Mouse (Mus musculus) MEL (cell line): Measurements from ENCODE around the gene Kptn.

Experiments
- BHLHE40 ChIP-seq: IDR thresholded peaks from 2 replicates; pipeline ENCODE4 v1.6.1; 2012; ENCODE audit warnings: low read depth, mild to moderate bottlenecking, inconsistent platforms, low read length, improper control_type of control experiment, borderline replicate concordance
- CTCF ChIP-seq, 3 experiments: IDR thresholded peaks in 2 of 3; conservative IDR thresholded peaks in 1 of 3; 2 replicates each; pipeline ENCODE4 v1.5.1; 2011 to 2012; ENCODE audit warnings: low read length in 3 of 3, low read depth in 2 of 3, mild to moderate bottlenecking in 2 of 3, improper control_type of control experiment in 1 of 3, inconsistent platforms in 1 of 3, mixed read lengths in 1 of 3, moderate library complexity in 1 of 3; ENCODE audit not compliant: control insufficient read depth in 1 of 3, insufficient read depth in 1 of 3, poor library complexity in 1 of 3, severe bottlenecking in 1 of 3
- E2F4 ChIP-seq: IDR thresholded peaks from 2 replicates; pipeline ENCODE4 v1.6.1; 2011; ENCODE audit warnings: low read depth, low read length, improper control_type of control experiment, borderline replicate concordance
- HCFC1 ChIP-seq: IDR thresholded peaks from 2 replicates; pipeline ENCODE4 v1.6.1; 2012; ENCODE audit warnings: low read depth, mild to moderate bottlenecking, inconsistent platforms, low read length, improper control_type of control experiment, moderate library complexity
- JUND ChIP-seq: IDR thresholded peaks from 2 replicates; pipeline ENCODE4 v1.6.1; 2011; ENCODE audit warnings: low read depth, mild to moderate bottlenecking, improper control_type of control experiment, low read length
- KAT2A ChIP-seq: conservative IDR thresholded peaks from 2 replicates; pipeline ENCODE4 v1.6.1; 2012; ENCODE audit warnings: low read depth, low read length, improper control_type of control experiment, inconsistent platforms
- MAZ ChIP-seq: IDR thresholded peaks from 2 replicates; pipeline ENCODE4 v1.6.1; 2012; ENCODE audit warnings: low read depth, mild to moderate bottlenecking, inconsistent platforms, low read length, improper control_type of control experiment
- NELFE ChIP-seq: IDR thresholded peaks from 2 replicates; pipeline ENCODE4 v1.6.1; 2011; ENCODE audit warnings: low read depth, low read length, improper control_type of control experiment
- POLR2A ChIP-seq, 2 experiments: IDR thresholded peaks; 2 replicates each; pipeline ENCODE4 v1.6.1; 2011 to 2012; ENCODE audit warnings: low read length in 2 of 2, mild to moderate bottlenecking in 2 of 2, control low read depth in 1 of 2, improper control_type of control experiment in 1 of 2, low read depth in 1 of 2, moderate library complexity in 1 of 2; ENCODE audit not compliant: control insufficient read depth in 1 of 2, insufficient read depth in 1 of 2, poor library complexity in 1 of 2
- SMC3 ChIP-seq: IDR thresholded peaks from 2 replicates; pipeline ENCODE4 v1.6.1; 2011; ENCODE audit warnings: low read depth, low read length, improper control_type of control experiment
- ZKSCAN1 ChIP-seq: IDR thresholded peaks from 2 replicates; pipeline ENCODE4 v1.6.1; 2012; ENCODE audit warnings: low read depth, mild to moderate bottlenecking, inconsistent platforms, low read length, improper control_type of control experiment, moderate library complexity

DNA sequence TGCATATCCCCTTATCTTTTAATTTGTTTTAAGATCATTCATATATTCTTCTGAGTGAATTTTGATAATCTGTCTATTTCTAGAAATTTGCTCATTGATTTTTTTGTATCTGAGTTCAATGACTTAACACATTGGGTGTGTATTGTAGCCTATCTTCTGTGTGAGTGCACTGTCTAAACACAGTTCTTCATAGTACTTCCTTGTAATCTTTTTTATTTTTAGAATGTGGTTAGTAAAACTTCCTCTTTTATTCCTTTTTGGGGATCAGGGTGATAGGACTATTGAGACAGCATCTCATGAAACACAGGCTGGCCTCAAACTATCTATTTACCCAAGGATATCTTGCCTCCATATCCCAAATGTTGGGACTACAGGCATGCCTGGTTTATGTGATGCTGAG is 48.8 kb upstream of the Kptn start:
- TF ChIP-seq KAT2A: no peak
- no peak for TF ChIP-seq CTCF (IDR thresholded peaks at IDR 0.05 in 2 of 3, conservative IDR thresholded peaks at IDR 0.05 in 1 of 3; ENCODE audit: control insufficient read depth in 1 of 3, insufficient read depth in 1 of 3, low read depth in 2 of 3, low read length in 3 of 3, poor library complexity in 1 of 3, severe bottlenecking in 1 of 3)
- no peak for TF ChIP-seq SMC3
- no peak for TF ChIP-seq E2F4
- no peak for TF ChIP-seq ZKSCAN1
- no peak for TF ChIP-seq POLR2A (IDR thresholded peaks at IDR 0.05; ENCODE audit: control insufficient read depth in 1 of 2, insufficient read depth in 1 of 2, low read depth in 1 of 2, low read length in 2 of 2, poor library complexity in 1 of 2)
- no peak for TF ChIP-seq BHLHE40
- TF ChIP-seq JUND: no peak
- TF ChIP-seq HCFC1: no peak
- no peak for TF ChIP-seq NELFE
- TF ChIP-seq MAZ: no peak
